In genomic region chr6:50391951-50392350, GRCm38 (mm10) we compare ENCODE assay signal across 24 mouse cellular contexts.
DNase-seq lines count a peak whose midpoint lies in the region; ATAC-seq and TF ChIP-seq lines count a peak whose summit lies in the region.
"Had no signal": no experiment of that assay in that cellular context is flagged by ENCODE, and none has a peak within 500 bp of the region (broad histone marks: within the 10 kb centered on the region; RNA-seq: fewer than 3 reads in every experiment).

No protein-coding gene starts in this region.

- peak; percentile 60 for DNase-seq in CD4-positive, CD25-positive, alpha-beta regulatory T cell, adult 2 months (ENCODE audit: low read depth, low spot score)
- peak; percentile 55 for DNase-seq in CD4-positive helper T cell, adult 2 months (ENCODE audit: low read depth, low spot score)
- DNase-seq in induced T-regulatory cell, adult 2 months (ENCODE audit: low read depth) = peak; percentile 82
- no peak for DNase-seq in lung, postnatal 0 days (ENCODE audit: low spot score)
- DNase-seq: adrenal gland, adult 2 months; adrenal gland, adult 8-10 months; adrenal gland, postnatal 10 days; adrenal gland, postnatal 14 days; adrenal gland, postnatal 25 days; adrenal gland, postnatal 36 days; B cell, adult 2 months; cerebellum, adult 11 months; cerebellum, adult 11-12 months; cerebellum, adult 18-20 months; cerebellum, adult 2 months; cerebellum, adult 8-10 months had no signal

- no peaks in the 10 kb centered on the region for H3K27me3 ChIP-seq in small intestine, adult 2 months (ENCODE audit: control insufficient read depth, insufficient read depth, low read length)
- no peaks in the 10 kb centered on the region for H3K27me3 ChIP-seq in lung, postnatal 0 days (replicated peaks; ENCODE audit: insufficient read depth, low read length)
- H3K27me3 ChIP-seq: CH12.LX, Patski had no signal

- no peak for TF ChIP-seq EP300 in lung, postnatal 0 days (IDR thresholded peaks at IDR 0.05)

- WGBS in small intestine, adult 2 months = 76% methylated on average over 3 of the region's 3 CpGs
- WGBS in lung, postnatal 0 days = 90% methylated on average over 3 of the region's 3 CpGs

- TF ChIP-seq CTCF in small intestine, adult 2 months (IDR thresholded peaks at IDR 0.05; ENCODE audit: extremely low read depth, insufficient read length, insufficient replicate concordance, low read depth, low read length) = no peak
- no peak for TF ChIP-seq CTCF in lung, postnatal 0 days (IDR thresholded peaks at IDR 0.05)

- peaks cover 24% of the 10 kb centered on the region for H3K4me1 ChIP-seq in small intestine, adult 2 months (ENCODE audit: control insufficient read depth, insufficient read depth, insufficient read length, low read length)
- no peaks in the 10 kb centered on the region for H3K4me1 ChIP-seq in lung, postnatal 0 days (ENCODE audit: insufficient read depth, low read depth, low read length)

- no peak overlapping the region for H3K4me2 ChIP-seq in lung, postnatal 0 days (replicated peaks; ENCODE audit: low read depth, low read length)

- no peak overlapping the region for H3K9ac ChIP-seq in lung, postnatal 0 days (replicated peaks; ENCODE audit: low read depth)

- no peak overlapping the region for H3K4me3 ChIP-seq in small intestine, adult 2 months (ENCODE audit: low read depth, low read length)
- H3K4me3 ChIP-seq in lung, postnatal 0 days (ENCODE audit: low read depth, low read length) = no peak overlapping the region

- no peak for TF ChIP-seq POLR2A in small intestine, adult 2 months (IDR thresholded peaks at IDR 0.05; ENCODE audit: low read depth, low read length)

- no peaks in the 10 kb centered on the region for H3K36me3 ChIP-seq in small intestine, adult 2 months (ENCODE audit: control insufficient read depth, insufficient read depth, low read length)
- H3K36me3 ChIP-seq in lung, postnatal 0 days (ENCODE audit: insufficient read depth, low read length) = no peaks in the 10 kb centered on the region
- H3K36me3 ChIP-seq: G1E had no signal

- ATAC-seq in CD4-positive, CD25-positive, alpha-beta regulatory T cell, adult 4 months = no peak
- no peak for ATAC-seq in erythroid progenitor cell, adult 5-6 weeks (replicated peaks; ENCODE audit: low FRiP score, poor library complexity, severe bottlenecking)
- no peak for ATAC-seq in lung, postnatal 0 days
- no peak for ATAC-seq in megakaryocyte progenitor cell, adult 5-6 weeks (replicated peaks; ENCODE audit: poor library complexity)
- ATAC-seq: activated CD4-positive, CD25-positive, alpha-beta regulatory T cell, adult 4 months; Patski had no signal

- H3K9me3 ChIP-seq in lung, postnatal 0 days (ENCODE audit: low read length) = no peaks in the 10 kb centered on the region
- H3K9me3 ChIP-seq: G1E had no signal

- 0 out of 2 replicates have a peak overlapping the region, but pooled peaks have one; percentile 23 for H3K27ac ChIP-seq in small intestine, adult 2 months (ENCODE audit: insufficient read depth, low read depth, low read length)
- no peak overlapping the region for H3K27ac ChIP-seq in lung, postnatal 0 days (ENCODE audit: low read length)
